Mouse (Mus musculus) cerebellum, adult 2 months (tissue): ENCODE data around the gene Bhlhe40.

Experiments
- CTCF ChIP-seq: fragments of 200-500 bp; IDR thresholded peaks from 2 replicates; pipeline ENCODE4 v1.5.1; 2011; ENCODE audit warnings: low read depth, mild to moderate bottlenecking, control low read depth, low read length, moderate library complexity, borderline replicate concordance; ENCODE audit not compliant: insufficient read depth
- POLR2A ChIP-seq: fragments of 200-500 bp; IDR thresholded peaks from 2 replicates; pipeline ENCODE4 v1.6.1; 2011; ENCODE audit warnings: low read length, control low read depth, borderline replicate concordance; ENCODE audit not compliant: insufficient read depth

DNA sequence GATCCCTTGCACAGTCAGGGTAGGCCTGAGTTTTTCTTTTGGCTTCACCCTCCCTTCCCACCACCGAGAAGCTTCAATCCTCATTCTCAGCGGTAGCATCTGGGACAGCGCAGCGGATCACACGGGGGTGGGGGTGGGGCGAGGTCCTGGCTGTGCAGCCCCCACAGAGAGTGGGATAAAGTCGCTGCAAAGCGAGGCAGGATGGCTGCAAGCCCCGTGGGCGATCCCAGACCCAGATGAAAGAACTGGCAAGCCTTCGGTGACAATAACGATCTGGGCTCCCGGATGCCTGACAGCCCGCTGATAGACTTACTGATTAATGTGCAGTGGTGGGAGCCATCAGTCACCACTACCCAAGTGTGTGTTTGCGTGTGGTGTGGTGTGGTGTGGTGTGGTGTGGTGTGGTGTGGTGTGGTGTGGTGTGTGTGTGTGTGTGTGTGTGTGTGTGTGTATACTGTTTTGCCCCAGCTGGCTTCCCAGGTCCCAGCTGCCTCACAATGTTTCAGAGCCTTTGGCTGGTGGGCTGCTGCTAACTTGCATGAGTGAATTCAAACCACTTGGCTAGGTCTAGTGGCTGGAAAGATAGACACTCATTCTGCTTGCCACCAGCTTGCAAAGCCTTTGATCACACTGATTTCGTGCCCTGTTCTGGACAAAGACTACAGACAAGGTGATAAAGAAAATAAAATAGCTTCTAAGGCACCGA, 40.4 kb downstream of the Bhlhe40 start:
- no peak for TF ChIP-seq CTCF
- no peak for TF ChIP-seq POLR2A
